Mouse (Mus musculus) kidney, embryonic 14.5 days (tissue): ENCODE measurements around the gene Aars. TPM values are rescaled to one million over a fixed set of nuclear protein-coding genes. Genes with fewer than 3 reads are reported as not detected.

Source experiments
- ATAC-seq: fragments of 200-750 bp; cut with Nextera tagmentation; 2 replicates; pipeline ENCODE4 v1.8.0; 2017; ENCODE audit warnings: moderate number of reproducible peaks, mild to moderate bottlenecking, moderate TSS enrichment, moderate library complexity; ENCODE audit not compliant: low FRiP score, low TSS enrichment
- H3K27ac ChIP-seq: fragments of 300-500 bp; sonication (generic); 2 replicates; pipeline ENCODE4 v1.5.1; 2014; ENCODE audit warnings: low read depth, mild to moderate bottlenecking, low read length, moderate library complexity, mixed read lengths
- H3K27me3 ChIP-seq: fragments of 300-500 bp; sonication (generic); 2 replicates; pipeline ENCODE4 v1.6.1; 2014; ENCODE audit warnings: mild to moderate bottlenecking, low read length; ENCODE audit not compliant: control insufficient read depth, insufficient read depth
- H3K36me3 ChIP-seq: fragments of 300-500 bp; sonication (generic); 2 replicates; pipeline ENCODE4 v1.6.1; 2014; ENCODE audit warnings: low read length, mixed read lengths; ENCODE audit not compliant: control insufficient read depth, insufficient read depth
- H3K4me1 ChIP-seq: fragments of 300-500 bp; sonication (generic); 2 replicates; pipeline ENCODE4 v1.6.1; 2014; ENCODE audit warnings: low read length, mixed read lengths; ENCODE audit not compliant: control insufficient read depth, insufficient read depth
- H3K4me2 ChIP-seq: fragments of 300-500 bp; sonication (generic); replicated peaks from 2 replicates; pipeline ENCODE4 v1.6.1; 2014; ENCODE audit warnings: low read depth, mild to moderate bottlenecking, low read length
- H3K4me3 ChIP-seq: fragments of 300-500 bp; sonication (generic); 2 replicates; pipeline ENCODE4 v1.5.1; 2014; ENCODE audit warnings: mild to moderate bottlenecking, low read length
- H3K9ac ChIP-seq: fragments of 300-500 bp; sonication (generic); 2 replicates; pipeline ENCODE4 v1.6.1; 2014; ENCODE audit warnings: low read depth, mild to moderate bottlenecking, low read length, moderate library complexity
- H3K9me3 ChIP-seq: fragments of 300-500 bp; sonication (generic); 2 replicates; pipeline ENCODE4 v1.6.1; 2016; ENCODE audit warnings: low read length; ENCODE audit not compliant: control insufficient read depth
- WGBS: fragments of 180-500 bp; shearing (Covaris S2); extraction: QIAGEN DNeasy Blood & Tissue Kit; methylation state at CpG from one replicate; pipeline ENCODE4 v1.1.7; 2014; 5-methylcytosine and 5-hydroxymethylcytosine counted together
- polyA plus RNA-seq: library from polyadenylated mRNA; unstranded; fragments of >200 nt; fragmentation: Nextera tagmentation; extraction: Ambion mirVana; gene quantifications from 2 replicates; pipeline ENCODE4 v1.2.1, GENCODE M21; 2014

Aars gene
- polyA plus RNA-seq, 1 experiment from 2014 or later, result 59.7 TPM

- Histone ChIP-seq H3K36me3 (peaks cover 98% of the 10 kb centered on the region), H3K9me3 (no peaks in the 10 kb centered on the region), H3K9ac (no peak overlapping the region), H3K27ac (no peak overlapping the region), H3K4me1 (no peaks in the 10 kb centered on the region), H3K4me2 (no peak overlapping the region), H3K27me3 (no peaks in the 10 kb centered on the region), H3K4me3 (no peak overlapping the region)
- WGBS, result 44% methylated on average over 2 of the region's 2 CpGs
- no peak for ATAC-seq
Observed at GRCm38 (mm10) chr8:111044003-111044734, 11.2 kb downstream of the Aars start.

GRCm38 (mm10) chr8:111048694-111049093 lies 15.8 kb downstream of the Aars start:
- Histone ChIP-seq H3K27me3 (no peaks in the 10 kb centered on the region), H3K4me3 (no peak overlapping the region), H3K36me3 (peaks cover 99% of the 10 kb centered on the region), H3K4me1 (no peaks in the 10 kb centered on the region), H3K27ac (no peak overlapping the region), H3K4me2 (no peak overlapping the region), H3K9me3 (no peaks in the 10 kb centered on the region), H3K9ac (no peak overlapping the region)
- ATAC-seq, result no peak
- WGBS, result 93% methylated on average over 2 of the region's 2 CpGs

GRCm38 (mm10) chr8:111049106-111049505 lies 16.2 kb downstream of the Aars start:
- WGBS, result 96% methylated on average over 7 of the region's 7 CpGs
- H3K27me3 ChIP-seq, result no peaks in the 10 kb centered on the region

GRCm38 (mm10) chr8:111053827-111054518 lies 21.0 kb downstream of the Aars start:
- no peak overlapping the region for H3K9ac ChIP-seq
- no peaks in the 10 kb centered on the region for H3K9me3 ChIP-seq
- ATAC-seq, result no peak
- peaks cover 75% of the 10 kb centered on the region for H3K36me3 ChIP-seq
- no peaks in the 10 kb centered on the region for H3K27me3 ChIP-seq
- H3K4me1 ChIP-seq, result peaks cover 5% of the 10 kb centered on the region; the same call in 1 of the 2 replicates
- no peak overlapping the region for H3K4me3 ChIP-seq
- H3K4me2 ChIP-seq, result no peak overlapping the region
- H3K27ac ChIP-seq, result no peak overlapping the region
- 93% methylated on average over 12 of the region's 12 CpGs for WGBS

More at GRCm38 (mm10) chr8:111049106-111049505, 16.2 kb downstream of the Aars start:
- Histone ChIP-seq H3K9ac (no peak overlapping the region), H3K4me3 (no peak overlapping the region), H3K9me3 (no peaks in the 10 kb centered on the region), H3K4me2 (no peak overlapping the region), H3K27ac (no peak overlapping the region), H3K36me3 (peaks cover 99% of the 10 kb centered on the region), H3K4me1 (no peaks in the 10 kb centered on the region)
- no peak for ATAC-seq

GRCm38 (mm10) chr8:111055031-111055634 lies 22.2 kb downstream of the Aars start:
- no peak overlapping the region for H3K4me2 ChIP-seq
- no peak for ATAC-seq
- no peak overlapping the region for H3K9ac ChIP-seq
- peaks cover 5% of the 10 kb centered on the region; the same call in 1 of the 2 replicates for H3K4me1 ChIP-seq
- H3K36me3 ChIP-seq, result peaks cover 63% of the 10 kb centered on the region
- no peak overlapping the region for H3K27ac ChIP-seq
- no peaks in the 10 kb centered on the region for H3K27me3 ChIP-seq
- no peak overlapping the region for H3K4me3 ChIP-seq
- no peaks in the 10 kb centered on the region for H3K9me3 ChIP-seq
- WGBS, result 89% methylated on average over 17 of the region's 17 CpGs

GRCm38 (mm10) chr8:111055661-111056060 lies 22.7 kb downstream of the Aars start:
- peaks cover 58% of the 10 kb centered on the region for H3K36me3 ChIP-seq
- 70% methylated on average over 2 of the region's 2 CpGs for WGBS
- H3K4me1 ChIP-seq, result peaks cover 5% of the 10 kb centered on the region; the same call in 1 of the 2 replicates
- no peak overlapping the region for H3K27ac ChIP-seq
- H3K9ac ChIP-seq, result no peak overlapping the region
- no peaks in the 10 kb centered on the region for H3K9me3 ChIP-seq
- ATAC-seq, result no peak
- no peaks in the 10 kb centered on the region for H3K27me3 ChIP-seq
- H3K4me3 ChIP-seq, result peak overlapping the region; percentile 97; the same call in 1 of the 2 replicates
- no peak overlapping the region for H3K4me2 ChIP-seq

GRCm38 (mm10) chr8:111056158-111056663 lies 23.3 kb downstream of the Aars start, which contains the start of gene Exosc6:
TSS of gene Exosc6 (plus strand) at chr8:111056339.
- H3K4me2 ChIP-seq, result peak within 1 kb of the TSS; percentile 91
- peaks cover 53% of the 10 kb centered on the region for H3K36me3 ChIP-seq
- WGBS, result under 1% methylated on average over 52 of the region's 68 CpGs
- H3K4me3 ChIP-seq, result peak within 1 kb of the TSS; percentile 97
- ATAC-seq, result peak; percentile 92
- H3K9me3 ChIP-seq, result no peaks in the 10 kb centered on the region
- peak within 1 kb of the TSS; percentile 93 for H3K27ac ChIP-seq
- peak within 1 kb of the TSS; percentile 94 for H3K9ac ChIP-seq
- no peaks in the 10 kb centered on the region; the same call in 1 of the 2 replicates for H3K27me3 ChIP-seq
- H3K4me1 ChIP-seq, result peaks cover 10% of the 10 kb centered on the region; the same call in 1 of the 2 replicates

GRCm38 (mm10) chr8:111056691-111057293 lies 23.8 kb downstream of the Aars start:
- Histone ChIP-seq H3K4me2 (peak overlapping the region; percentile 91), H3K36me3 (peaks cover 47% of the 10 kb centered on the region), H3K9me3 (no peaks in the 10 kb centered on the region), H3K9ac (peak overlapping the region; percentile 94), H3K4me3 (peak overlapping the region; percentile 97), H3K27me3 (no peaks in the 10 kb centered on the region; the same call in 1 of the 2 replicates), H3K4me1 (peaks cover 11% of the 10 kb centered on the region; the same call in 1 of the 2 replicates), H3K27ac (peak overlapping the region; percentile 93)
- 1% methylated on average over 47 of the region's 63 CpGs for WGBS
- ATAC-seq, result peak; percentile 65
